Mouse (Mus musculus) MEL (cell line): ENCODE measurements at regions not wholly inside any gene's neighbourhood (a gene's known extent, or its start where the extent isn't known, plus 50 kb on each side); places are given as distances from the start of the nearest gene placed in this dataset.

Experiments used
- DNase-seq: peaks from one replicate; pipeline ENCODE4 v3.0.0; 2011; ENCODE audit warnings: low read depth, low spot score
- H3K27ac ChIP-seq: 2 replicates; pipeline ENCODE4 v1.5.1; 2012; ENCODE audit warnings: low read depth, mild to moderate bottlenecking, control low read depth, low read length, moderate library complexity; ENCODE audit not compliant: control insufficient read depth
- H3K27me3 ChIP-seq, 2 experiments: fragments of 150-350 bp in 1 of 2; sonication (generic) in 1 of 2; 2 replicates each; pipeline ENCODE4 v1.6.1; 2012; ENCODE audit warnings: low read length in 2 of 2, mild to moderate bottlenecking in 2 of 2, improper control_type of control experiment in 1 of 2, moderate library complexity in 1 of 2; ENCODE audit not compliant: insufficient read depth in 2 of 2, control insufficient read depth in 1 of 2
- H3K36me3 ChIP-seq, 2 experiments: 2 replicates each; pipeline ENCODE4 v1.6.1; 2012 to 2014; ENCODE audit warnings: low read length in 2 of 2, improper control_type of control experiment in 1 of 2, inconsistent platforms in 1 of 2, mild to moderate bottlenecking in 1 of 2; ENCODE audit not compliant: insufficient read depth in 2 of 2, control insufficient read depth in 1 of 2
- H3K4me1 ChIP-seq, 2 experiments: fragments of 150-350 bp in 1 of 2; sonication (generic) in 1 of 2; 2 replicates each; pipeline ENCODE4 v1.6.1; 2012; ENCODE audit warnings: low read length in 2 of 2, improper control_type of control experiment in 1 of 2, mild to moderate bottlenecking in 1 of 2; ENCODE audit not compliant: insufficient read depth in 2 of 2, control insufficient read depth in 1 of 2
- H3K4me3 ChIP-seq, 2 experiments: fragments of 150-350 bp in 1 of 2; sonication (generic) in 1 of 2; 2 replicates each; pipeline ENCODE4 v1.5.1; 2012; ENCODE audit warnings: low read depth in 2 of 2, low read length in 2 of 2, mild to moderate bottlenecking in 2 of 2, moderate library complexity in 2 of 2, control low read depth in 1 of 2, improper control_type of control experiment in 1 of 2; ENCODE audit not compliant: control insufficient read depth in 1 of 2, insufficient read depth in 1 of 2
- H3K79me2 ChIP-seq: 2 replicates; pipeline ENCODE4 v1.6.1; 2012; ENCODE audit warnings: mild to moderate bottlenecking, low read length, moderate library complexity; ENCODE audit not compliant: control insufficient read depth, poor library complexity, insufficient read depth
- H3K9ac ChIP-seq: 2 replicates; pipeline ENCODE4 v1.6.1; 2012; ENCODE audit warnings: low read depth, mild to moderate bottlenecking, control low read depth, low read length, moderate library complexity; ENCODE audit not compliant: control insufficient read depth, poor library complexity, severe bottlenecking
- H3K9me3 ChIP-seq: fragments of 150-350 bp; sonication (generic); replicated peaks from 2 replicates; pipeline ENCODE4 v1.6.1; 2012; ENCODE audit warnings: mild to moderate bottlenecking, low read length, improper control_type of control experiment, moderate library complexity; ENCODE audit not compliant: insufficient read depth
- BHLHE40 ChIP-seq: IDR thresholded peaks from 2 replicates; pipeline ENCODE4 v1.6.1; 2012; ENCODE audit warnings: low read depth, mild to moderate bottlenecking, inconsistent platforms, low read length, improper control_type of control experiment, borderline replicate concordance
- CHD1 ChIP-seq: IDR thresholded peaks from 2 replicates; pipeline ENCODE4 v1.6.1; 2012; ENCODE audit warnings: low read depth, mild to moderate bottlenecking, inconsistent platforms, low read length, improper control_type of control experiment
- ELF1 ChIP-seq: IDR thresholded peaks from 2 replicates; pipeline ENCODE4 v1.6.1; 2014; ENCODE audit warnings: low read depth, mild to moderate bottlenecking, inconsistent platforms, low read length, improper control_type of control experiment, moderate library complexity
- EP300 ChIP-seq, 2 experiments: IDR thresholded peaks; 2 replicates each; pipeline ENCODE4 v1.6.1; 2011; ENCODE audit warnings: improper control_type of control experiment in 2 of 2, low read length in 2 of 2, low read depth in 1 of 2, mild to moderate bottlenecking in 1 of 2
- KAT2A ChIP-seq: conservative IDR thresholded peaks from 2 replicates; pipeline ENCODE4 v1.6.1; 2012; ENCODE audit warnings: low read depth, low read length, improper control_type of control experiment, inconsistent platforms
- MYB ChIP-seq: IDR thresholded peaks from 2 replicates; pipeline ENCODE4 v1.6.1; 2011; ENCODE audit warnings: mild to moderate bottlenecking, low read depth, low read length, improper control_type of control experiment
- NELFE ChIP-seq: IDR thresholded peaks from 2 replicates; pipeline ENCODE4 v1.6.1; 2011; ENCODE audit warnings: low read depth, low read length, improper control_type of control experiment
- RAD21 ChIP-seq: IDR thresholded peaks from 2 replicates; pipeline ENCODE4 v1.6.1; 2011; ENCODE audit warnings: mild to moderate bottlenecking, low read depth, low read length, improper control_type of control experiment
- RCOR1 ChIP-seq: IDR thresholded peaks from 2 replicates; pipeline ENCODE4 v1.6.1; 2012; ENCODE audit warnings: low read depth, mild to moderate bottlenecking, inconsistent platforms, low read length, improper control_type of control experiment
- SIN3A ChIP-seq: IDR thresholded peaks from 2 replicates; pipeline ENCODE4 v1.6.1; 2012; ENCODE audit warnings: low read length, improper control_type of control experiment, inconsistent platforms
- TBP ChIP-seq: IDR thresholded peaks from 2 replicates; pipeline ENCODE4 v1.8.0; 2011; ENCODE audit warnings: low read depth, low read length, improper control_type of control experiment
- TCF12 ChIP-seq: IDR thresholded peaks from 2 replicates; pipeline ENCODE4 v1.6.1; 2014; ENCODE audit warnings: low read depth, mild to moderate bottlenecking, inconsistent platforms, low read length, improper control_type of control experiment, moderate library complexity
- UBTF ChIP-seq: IDR thresholded peaks from 2 replicates; pipeline ENCODE4 v1.6.1; 2012; ENCODE audit warnings: low read depth, mild to moderate bottlenecking, inconsistent platforms, low read length, improper control_type of control experiment, moderate library complexity, borderline replicate concordance; ENCODE audit not compliant: insufficient read depth
- USF1 ChIP-seq: IDR thresholded peaks from 2 replicates; pipeline ENCODE4 v1.6.1; 2014; ENCODE audit warnings: low read depth, mild to moderate bottlenecking, inconsistent platforms, low read length, improper control_type of control experiment, moderate library complexity

GRCm38 (mm10) chr14:76800181-76800580, 236.4 kb upstream of the Ccdc122 start:
- no peaks in the 10 kb centered on the region for H3K4me1 ChIP-seq
- no peak overlapping the region for H3K4me3 ChIP-seq
- no peaks in the 10 kb centered on the region for H3K79me2 ChIP-seq
- no peak overlapping the region for H3K27ac ChIP-seq
- no peak overlapping the region for H3K9ac ChIP-seq
- no peaks in the 10 kb centered on the region for H3K36me3 ChIP-seq
- H3K9me3 ChIP-seq, result no peaks in the 10 kb centered on the region
- no peaks in the 10 kb centered on the region for H3K27me3 ChIP-seq
- TF ChIP-seq USF1 (no peak), SIN3A (no peak), NELFE (no peak)
- no peak for DNase-seq

- Histone ChIP-seq H3K4me1 (no peaks in the 10 kb centered on the region), H3K9ac (no peak overlapping the region), H3K9me3 (no peaks in the 10 kb centered on the region), H3K27me3 (no peaks in the 10 kb centered on the region), H3K27ac (no peak overlapping the region), H3K36me3 (no peaks in the 10 kb centered on the region), H3K4me3 (no peak overlapping the region), H3K79me2 (no peaks in the 10 kb centered on the region)
- no peak for DNase-seq
- TF ChIP-seq TCF12 (no peak), RCOR1 (no peak), NELFE (no peak), MYB (no peak), TBP (no peak), ELF1 (no peak), UBTF (no peak), CHD1 (no peak), KAT2A (no peak)
Observed at GRCm38 (mm10) chr14:76799741-76800140, 236.8 kb upstream of the Ccdc122 start.

- H3K4me3 ChIP-seq, result no peak overlapping the region
- no peaks in the 10 kb centered on the region for H3K4me1 ChIP-seq
- no peak for TF ChIP-seq RAD21
- TF ChIP-seq EP300 (IDR thresholded peaks at IDR 0.05; ENCODE audit: low read depth in 1 of 2, low read length in 2 of 2), result no peak
- TF ChIP-seq CHD1, result no peak
- TF ChIP-seq TBP, result no peak
- no peak for TF ChIP-seq MYB
- no peak for TF ChIP-seq RCOR1
- TF ChIP-seq BHLHE40, result no peak
- no peaks in the 10 kb centered on the region for H3K36me3 ChIP-seq
- H3K79me2 ChIP-seq, result no peaks in the 10 kb centered on the region
- no peak for DNase-seq
- no peaks in the 10 kb centered on the region for H3K27me3 ChIP-seq
- no peaks in the 10 kb centered on the region for H3K9me3 ChIP-seq
- no peak overlapping the region for H3K27ac ChIP-seq
- H3K9ac ChIP-seq, result no peak overlapping the region
Observed at GRCm38 (mm10) chr14:76798925-76799428, 237.6 kb upstream of the Ccdc122 start.
